ENCODE assay signal across 12 mouse cellular contexts in genomic region chr11:84389332-84389731, GRCm38 (mm10).
DNase-seq lines count a peak whose midpoint lies in the region; ATAC-seq lines count a peak whose summit lies in the region.
"Had no signal": no experiment of that assay in that cellular context is flagged by ENCODE, and none has a peak within 500 bp of the region (broad histone marks: within the 10 kb centered on the region; RNA-seq: fewer than 3 reads in every experiment).

No protein-coding gene starts in this region.

- no peaks in the 10 kb centered on the region for H3K27me3 ChIP-seq in hindbrain, embryonic 13.5 days
- no peaks in the 10 kb centered on the region for H3K27me3 ChIP-seq in hindbrain, embryonic 12.5 days
- no peaks in the 10 kb centered on the region for H3K27me3 ChIP-seq in lung, embryonic 16.5 days (ENCODE audit: control insufficient read depth, insufficient read depth, low read depth, low read length)
- H3K27me3 ChIP-seq: megakaryocyte, embryonic 14.5 days had no signal

- intact Hi-C loops in heart, postnatal 14 days (cut with DNase I): no loop called here

- ATAC-seq in hindbrain, embryonic 13.5 days (ENCODE audit: low FRiP score): no peak
- no peak for ATAC-seq in hindbrain, embryonic 12.5 days (ENCODE audit: low FRiP score)
- ATAC-seq in lung, embryonic 16.5 days (ENCODE audit: low read depth): peak; percentile 74; the same call in 1 of the 2 replicates
- ATAC-seq: activated CD4-positive, CD25-positive, alpha-beta regulatory T cell, adult 4 months had no signal

- peaks cover 31% of the 10 kb centered on the region for H3K4me1 ChIP-seq in hindbrain, embryonic 13.5 days (replicated peaks)
- peaks cover 9% of the 10 kb centered on the region; the same call in 1 of the 2 replicates for H3K4me1 ChIP-seq in hindbrain, embryonic 12.5 days
- H3K4me1 ChIP-seq in lung, embryonic 16.5 days (replicated peaks; ENCODE audit: control insufficient read depth, insufficient read depth, low read length): peaks cover 2% of the 10 kb centered on the region
- H3K4me1 ChIP-seq: megakaryocyte, embryonic 14.5 days had no signal

- peaks cover 22% of the 10 kb centered on the region for H3K36me3 ChIP-seq in hindbrain, embryonic 13.5 days
- peaks cover 31% of the 10 kb centered on the region for H3K36me3 ChIP-seq in hindbrain, embryonic 12.5 days
- H3K36me3 ChIP-seq in lung, embryonic 16.5 days (ENCODE audit: control insufficient read depth, insufficient read depth, low read length): no peaks in the 10 kb centered on the region

- H3K9ac ChIP-seq in hindbrain, embryonic 13.5 days: no peak overlapping the region
- H3K9ac ChIP-seq in hindbrain, embryonic 12.5 days: no peak overlapping the region
- H3K9ac ChIP-seq in lung, embryonic 16.5 days (ENCODE audit: low read length): no peak overlapping the region

- peak overlapping the region; percentile 56; the same call in 1 of the 2 replicates for H3K27ac ChIP-seq in hindbrain, embryonic 13.5 days
- H3K27ac ChIP-seq in hindbrain, embryonic 12.5 days: no peak overlapping the region
- no peak overlapping the region for H3K27ac ChIP-seq in lung, embryonic 16.5 days (ENCODE audit: low read length)

- DNase-seq in fibroblast of lung, adult 2 months (ENCODE audit: low read depth): peak; percentile 14
- DNase-seq in heart, postnatal 14 days: peak; percentile 31 to 32
- DNase-seq in ovary, postnatal 10 days (ENCODE audit: low spot score): no peak
- no peak for DNase-seq in cerebellum, postnatal 36 days
- DNase-seq in spleen, postnatal 36 days (ENCODE audit: low spot score in 2 of 2): no peak
- DNase-seq: spleen, adult 18-20 months; thymus, adult 18-20 months had no signal

- 80% methylated on average over 6 of the region's 6 CpGs for WGBS in hindbrain, embryonic 13.5 days
- 84% methylated on average over 6 of the region's 6 CpGs for WGBS in hindbrain, embryonic 12.5 days
- 64% methylated on average over 6 of the region's 6 CpGs for WGBS in lung, embryonic 16.5 days

- no peak overlapping the region for H3K4me3 ChIP-seq in hindbrain, embryonic 13.5 days
- H3K4me3 ChIP-seq in hindbrain, embryonic 12.5 days: no peak overlapping the region
- H3K4me3 ChIP-seq in lung, embryonic 16.5 days (ENCODE audit: low read length): no peak overlapping the region
- H3K4me3 ChIP-seq: megakaryocyte, embryonic 14.5 days had no signal

- H3K9me3 ChIP-seq in hindbrain, embryonic 13.5 days: no peaks in the 10 kb centered on the region
- no peaks in the 10 kb centered on the region for H3K9me3 ChIP-seq in hindbrain, embryonic 12.5 days (replicated peaks)
- H3K9me3 ChIP-seq in lung, embryonic 16.5 days (ENCODE audit: control insufficient read depth, low read length): no peaks in the 10 kb centered on the region
- H3K9me3 ChIP-seq: megakaryocyte, embryonic 14.5 days had no signal

- no peak overlapping the region for H3K4me2 ChIP-seq in hindbrain, embryonic 13.5 days
- H3K4me2 ChIP-seq in hindbrain, embryonic 12.5 days (replicated peaks): no peak overlapping the region
- no peak overlapping the region for H3K4me2 ChIP-seq in lung, embryonic 16.5 days (ENCODE audit: low read depth, low read length)

Comparison
In these comparisons a context has a peak if more than half of its experiments do, and no peak if none do; other contexts are left out.
1. DNase-seq: peak in fibroblast of lung, adult 2 months (single experiment) and heart, postnatal 14 days (2 of 2); none in ovary, postnatal 10 days (single experiment), cerebellum, postnatal 36 days (0 of 2) and spleen, postnatal 36 days (0 of 2).